Mouse (Mus musculus) kidney, embryonic 16.5 days (tissue): ENCODE data around the gene Naa25. TPM values are rescaled to one million over a fixed set of nuclear protein-coding genes. Genes with fewer than 3 reads are reported as not detected.

Experiments used
- ATAC-seq: fragments of 200-750 bp; cut with Nextera tagmentation; 2 replicates; pipeline ENCODE4 v1.8.0; 2017; ENCODE audit warnings: moderate TSS enrichment; ENCODE audit not compliant: low FRiP score, low TSS enrichment
- H3K27ac ChIP-seq: fragments of 300-500 bp; sonication (generic); 2 replicates; pipeline ENCODE4 v1.5.1; 2014; ENCODE audit warnings: low read length
- H3K27me3 ChIP-seq: fragments of 300-500 bp; sonication (generic); 2 replicates; pipeline ENCODE4 v1.6.1; 2014; ENCODE audit warnings: low read length, control low read depth, mixed read lengths; ENCODE audit not compliant: insufficient read depth
- H3K36me3 ChIP-seq: fragments of 300-500 bp; sonication (generic); 2 replicates; pipeline ENCODE4 v1.6.1; 2014; ENCODE audit warnings: low read length, control low read depth, mixed read lengths; ENCODE audit not compliant: insufficient read depth
- H3K4me1 ChIP-seq: fragments of 300-500 bp; sonication (generic); 2 replicates; pipeline ENCODE4 v1.6.1; 2014; ENCODE audit warnings: low read length, control low read depth, mixed read lengths; ENCODE audit not compliant: insufficient read depth
- H3K4me2 ChIP-seq: fragments of 300-500 bp; sonication (generic); replicated peaks from 2 replicates; pipeline ENCODE4 v1.6.1; 2014; ENCODE audit warnings: low read depth, low read length
- H3K4me3 ChIP-seq: fragments of 300-500 bp; sonication (generic); 2 replicates; pipeline ENCODE4 v1.5.1; 2014; ENCODE audit warnings: mild to moderate bottlenecking, low read length
- H3K9ac ChIP-seq: fragments of 300-500 bp; sonication (generic); replicated peaks from 2 replicates; pipeline ENCODE4 v1.6.1; 2014; ENCODE audit warnings: low read length
- H3K9me3 ChIP-seq: fragments of 300-500 bp; sonication (generic); 2 replicates; pipeline ENCODE4 v1.6.1; 2016; ENCODE audit warnings: low read length, control low read depth
- WGBS: fragments of 180-500 bp; shearing (Covaris S2); extraction: QIAGEN DNeasy Blood & Tissue Kit; methylation state at CpG from one replicate; pipeline ENCODE4 v1.1.7; 2014; 5-methylcytosine and 5-hydroxymethylcytosine counted together
- polyA plus RNA-seq: library from polyadenylated mRNA; unstranded; fragments of >200 nt; fragmentation: Nextera tagmentation; extraction: Ambion mirVana; gene quantifications from 2 replicates; pipeline ENCODE4 v1.2.1, GENCODE M21; 2015

Gene Naa25
- polyA plus RNA-seq, 1 experiment from 2014 or later, result 47.5 TPM

DNA sequence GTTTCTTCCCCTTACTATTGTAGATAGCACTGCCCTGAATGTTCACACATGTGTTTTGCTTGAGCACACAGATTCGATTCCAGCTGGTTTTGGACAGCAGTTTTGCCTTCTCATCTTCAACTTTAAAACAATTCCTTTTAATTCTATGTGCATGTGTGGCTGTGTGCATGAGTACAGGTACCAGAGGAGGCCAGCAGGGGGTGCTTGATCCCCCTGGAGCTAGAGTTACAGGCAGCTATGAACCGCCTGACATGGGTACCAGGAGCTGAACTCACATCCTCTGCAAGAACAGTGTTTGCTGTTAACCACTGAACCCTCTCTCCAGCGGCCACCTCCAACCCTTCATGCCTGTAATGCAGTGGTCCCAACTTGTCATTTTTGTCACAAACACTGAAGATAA is 50.7 kb downstream of the Naa25 start:
- Histone ChIP-seq H3K27me3 (no peaks in the 10 kb centered on the region), H3K4me1 (peaks cover 16% of the 10 kb centered on the region), H3K9me3 (no peaks in the 10 kb centered on the region), H3K27ac (no peak overlapping the region), H3K9ac (no peak overlapping the region), H3K36me3 (peaks cover 61% of the 10 kb centered on the region), H3K4me3 (no peak overlapping the region), H3K4me2 (no peak overlapping the region)
- ATAC-seq, result no peak
- 97% methylated on average over 3 of the region's 3 CpGs for WGBS

DNA sequence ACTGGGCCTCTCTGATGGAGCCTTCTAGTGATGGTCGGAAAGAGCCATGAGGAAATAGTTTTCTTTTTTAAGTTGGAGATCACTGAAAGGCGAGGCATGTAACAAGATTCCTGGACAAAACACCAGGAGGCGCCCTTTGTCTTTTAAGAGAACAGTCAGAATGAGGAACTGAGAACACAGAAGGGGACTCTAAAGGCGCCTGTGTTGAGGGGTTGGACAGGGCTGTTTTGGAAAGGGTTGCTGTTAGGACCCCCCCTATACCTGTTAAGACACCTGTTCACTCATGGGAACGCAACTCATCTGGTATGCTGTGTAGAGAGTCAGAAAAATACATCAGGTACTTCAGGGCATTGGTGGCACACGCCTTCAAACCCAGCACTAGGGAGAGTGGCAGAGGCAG is 52.2 kb downstream of the Naa25 start:
- Histone ChIP-seq H3K9ac (no peak overlapping the region), H3K27me3 (no peaks in the 10 kb centered on the region), H3K9me3 (no peaks in the 10 kb centered on the region), H3K4me1 (peaks cover 30% of the 10 kb centered on the region), H3K4me3 (no peak overlapping the region), H3K27ac (no peak overlapping the region), H3K36me3 (peaks cover 46% of the 10 kb centered on the region), H3K4me2 (no peak overlapping the region)
- 71% methylated on average over 6 of the region's 6 CpGs for WGBS
- no peak for ATAC-seq

DNA sequence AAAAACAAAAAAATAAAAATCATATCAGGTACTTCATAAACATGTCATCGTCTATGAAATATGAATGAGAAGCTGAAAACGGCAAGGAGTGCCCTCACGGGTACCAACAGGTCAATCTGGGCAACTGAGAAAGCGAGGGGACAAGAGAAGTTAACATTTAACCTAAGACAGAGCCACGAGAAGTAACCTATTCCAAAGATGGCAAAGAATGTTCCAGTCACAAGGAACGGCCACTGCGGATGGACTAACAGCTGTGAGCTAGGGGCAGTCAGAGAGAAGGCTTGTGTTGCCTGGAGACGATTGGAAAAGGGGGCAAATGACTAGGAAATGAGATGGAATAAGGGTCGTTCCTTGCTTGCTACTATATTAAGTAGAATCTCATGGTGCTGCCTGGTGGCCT is 52.7 kb downstream of the Naa25 start:
- Histone ChIP-seq H3K4me1 (peaks cover 30% of the 10 kb centered on the region), H3K27me3 (no peaks in the 10 kb centered on the region), H3K9ac (no peak overlapping the region), H3K4me2 (no peak overlapping the region), H3K27ac (no peak overlapping the region), H3K4me3 (no peak overlapping the region), H3K9me3 (no peaks in the 10 kb centered on the region), H3K36me3 (peaks cover 41% of the 10 kb centered on the region)
- ATAC-seq, result no peak
- 69% methylated on average over 9 of the region's 9 CpGs for WGBS

DNA sequence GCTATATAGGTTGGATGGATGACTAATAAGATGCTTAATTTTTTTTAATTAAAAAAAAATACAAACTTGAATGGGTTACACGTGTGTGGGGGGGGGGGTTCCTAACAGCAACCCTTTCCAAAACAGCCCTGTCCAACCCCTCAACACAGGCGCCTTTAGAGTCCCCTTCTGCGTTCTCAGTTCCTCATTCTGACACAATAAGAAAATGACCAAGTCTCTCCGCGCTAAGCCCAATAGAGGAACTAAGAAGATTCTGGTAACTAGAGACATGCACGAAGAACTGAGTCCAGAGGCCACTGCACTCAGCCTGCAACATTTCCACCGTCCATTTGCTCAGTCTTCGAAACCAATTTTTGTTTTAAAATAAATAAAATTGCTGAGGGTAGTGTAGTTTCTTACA is 53.5 kb downstream of the Naa25 start:
- no peak for ATAC-seq
- peak overlapping the region; percentile 96 for H3K9ac ChIP-seq
- no peaks in the 10 kb centered on the region for H3K27me3 ChIP-seq
- peak overlapping the region; percentile 85 for H3K4me3 ChIP-seq
- 18% methylated on average over 8 of the region's 8 CpGs for WGBS
- 0 out of 2 replicates have a peak overlapping the region, but pooled peaks have one; percentile 94 for H3K27ac ChIP-seq
- H3K9me3 ChIP-seq, result no peaks in the 10 kb centered on the region
- peaks cover 36% of the 10 kb centered on the region for H3K36me3 ChIP-seq
- H3K4me1 ChIP-seq, result peaks cover 30% of the 10 kb centered on the region
- H3K4me2 ChIP-seq, result peak overlapping the region; percentile 78

DNA sequence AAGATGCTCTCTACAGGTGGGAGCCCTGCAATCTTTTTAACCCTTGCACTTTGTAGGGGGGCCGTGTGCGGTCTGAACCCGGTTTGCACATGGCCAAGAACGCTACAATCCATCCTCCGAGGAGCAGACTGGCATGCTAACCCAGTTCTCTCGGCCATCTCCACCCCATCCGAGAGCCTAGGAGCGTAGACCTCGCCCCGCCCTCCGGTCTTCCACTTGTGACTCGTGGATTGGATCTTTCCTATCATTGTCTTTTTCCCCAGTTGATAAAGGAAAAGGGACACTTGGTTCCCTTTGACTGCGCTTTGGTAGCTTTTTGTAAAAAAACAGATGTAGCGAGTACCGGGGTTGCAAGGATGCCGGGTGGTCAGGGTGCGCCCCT is 53.9 kb downstream of the Naa25 start, which contains the start of gene Tmem116:
TSS of gene Tmem116 (plus strand) at position 250 of the 382 bp plus-strand sequence.
- ATAC-seq, result peak; percentile 33; the same call in 1 of the 2 replicates
- Histone ChIP-seq H3K9ac (peak within 1 kb of the TSS; percentile 96), H3K27ac (peak within 1 kb of the TSS; percentile 94), H3K36me3 (peaks cover 31% of the 10 kb centered on the region), H3K4me3 (peak within 1 kb of the TSS; percentile 85), H3K4me1 (peaks cover 30% of the 10 kb centered on the region), H3K27me3 (no peaks in the 10 kb centered on the region), H3K9me3 (no peaks in the 10 kb centered on the region), H3K4me2 (peak within 1 kb of the TSS; percentile 90)
- WGBS, result under 1% methylated on average over 17 of the region's 17 CpGs

DNA sequence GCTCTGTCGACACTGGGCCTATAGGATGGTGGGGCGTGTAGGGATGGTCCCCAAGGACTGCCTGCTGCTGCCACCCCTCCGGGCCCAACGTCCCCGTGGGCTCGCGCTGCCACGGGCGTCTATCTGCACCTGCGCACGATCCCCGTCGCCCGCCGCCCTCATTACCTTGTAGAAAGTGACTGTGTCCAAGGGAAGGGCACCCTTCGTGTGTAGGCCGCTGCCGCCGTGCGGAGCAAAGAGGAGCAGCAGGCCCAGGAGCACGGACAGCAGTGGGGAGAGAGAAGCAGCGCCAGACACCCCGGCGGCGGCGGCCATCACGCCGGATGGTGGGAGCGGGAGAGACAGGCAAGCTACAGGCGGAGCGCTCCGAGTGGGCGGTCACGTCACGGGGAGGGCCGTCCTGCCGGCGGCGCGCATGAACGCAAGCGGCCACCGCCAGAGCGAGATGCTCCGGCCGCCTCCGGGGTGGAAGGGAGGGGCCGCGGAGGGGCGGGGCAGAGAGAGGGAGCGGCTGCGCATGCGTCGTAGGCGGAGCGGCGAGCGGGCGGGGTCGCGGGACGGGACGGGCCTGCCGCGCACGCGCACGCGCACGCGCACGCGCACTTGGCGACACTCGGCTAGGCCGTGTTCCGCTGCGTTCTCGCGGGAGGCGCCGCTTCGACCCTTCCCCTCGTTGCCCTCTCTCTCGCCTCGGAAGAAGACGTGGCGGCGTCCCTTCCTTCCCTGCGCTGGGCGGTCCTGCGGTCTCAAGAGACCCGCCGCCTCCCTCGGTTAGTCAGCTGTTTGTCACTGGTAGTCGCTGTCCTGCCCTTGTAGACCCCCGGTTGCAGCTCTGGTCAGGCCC is 54.5 kb downstream of the Naa25 start, which contains the start of gene Erp29:
TSS of gene Erp29 (minus strand) at position 481 of the 844 bp plus-strand sequence.
- Histone ChIP-seq H3K27me3 (no peaks in the 10 kb centered on the region), H3K36me3 (peaks cover 25% of the 10 kb centered on the region), H3K9ac (peak within 1 kb of the TSS; percentile 96), H3K4me2 (peak within 1 kb of the TSS; percentile 90), H3K27ac (peak within 1 kb of the TSS; percentile 94), H3K4me1 (peaks cover 30% of the 10 kb centered on the region), H3K9me3 (no peaks in the 10 kb centered on the region), H3K4me3 (peak within 1 kb of the TSS; percentile 85)
- WGBS, result 0% methylated on average over 76 of the region's 97 CpGs
- peak; percentile 94 for ATAC-seq

DNA sequence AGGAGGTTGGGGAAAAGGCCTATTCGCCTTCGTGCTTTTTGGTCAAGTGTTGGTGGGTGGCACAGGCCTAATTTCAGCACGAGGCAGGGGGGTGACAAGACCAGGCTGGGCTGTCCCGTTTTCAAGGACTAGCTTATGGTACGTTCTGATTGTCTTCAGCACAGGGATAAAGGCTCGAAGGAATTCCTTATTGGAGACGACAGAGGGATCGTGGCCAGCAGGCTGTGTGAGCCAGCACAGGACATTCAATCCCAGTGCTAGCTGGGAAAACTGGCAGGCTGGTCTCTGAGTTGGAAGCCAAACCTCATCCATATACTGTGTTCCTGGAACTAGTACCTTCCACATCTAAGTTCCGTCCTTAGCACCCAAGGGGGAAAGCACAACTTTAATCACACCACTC is 55.2 kb downstream of the Naa25 start:
- no peak; the same call in 1 of the 2 replicates for ATAC-seq
- WGBS, result 4% methylated on average over 9 of the region's 9 CpGs
- no peaks in the 10 kb centered on the region for H3K9me3 ChIP-seq
- no peaks in the 10 kb centered on the region for H3K27me3 ChIP-seq
- peak overlapping the region; percentile 85 for H3K4me3 ChIP-seq
- H3K9ac ChIP-seq, result peak overlapping the region; percentile 96
- peak overlapping the region; percentile 90 for H3K4me2 ChIP-seq
- H3K36me3 ChIP-seq, result peaks cover 19% of the 10 kb centered on the region
- peak overlapping the region; percentile 93 for H3K27ac ChIP-seq
- peaks cover 30% of the 10 kb centered on the region for H3K4me1 ChIP-seq

DNA sequence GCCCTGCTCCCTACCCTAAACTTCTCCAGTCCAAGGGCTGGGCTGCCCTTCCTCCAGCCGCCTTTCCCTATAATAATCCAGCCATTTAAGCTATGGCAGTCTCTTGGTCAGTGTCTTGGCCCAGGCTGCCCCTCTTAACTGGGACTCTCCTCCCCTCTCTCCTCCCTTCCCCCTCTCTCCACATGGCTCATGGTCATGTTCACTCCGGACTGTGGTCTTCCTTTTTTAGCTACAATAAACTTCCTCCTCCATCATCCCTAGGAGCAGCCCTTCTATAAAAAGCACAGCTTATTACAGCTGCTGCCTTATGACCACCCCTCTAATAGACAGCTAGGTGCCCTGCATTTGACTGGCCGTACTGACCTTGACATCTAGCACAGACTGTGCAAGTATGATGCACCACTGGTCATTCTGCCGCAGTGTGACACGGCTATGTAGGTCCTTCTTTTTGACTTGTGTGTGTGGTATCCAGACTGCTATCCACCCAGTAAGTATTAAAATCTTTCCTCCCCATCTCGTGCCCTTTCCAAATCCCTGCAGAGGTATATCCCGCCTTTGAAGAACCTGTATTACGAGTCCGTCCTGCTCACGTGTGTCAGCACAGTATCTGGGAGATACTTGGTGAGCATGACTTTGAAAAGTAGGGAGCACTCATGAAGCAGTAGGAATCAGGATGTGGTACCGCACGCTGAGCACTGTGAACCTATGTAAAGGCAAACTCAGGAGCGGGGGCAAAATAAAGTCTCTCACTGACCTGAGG is 56.2 kb downstream of the Naa25 start:
- no peak overlapping the region; the same call in 1 of the 2 replicates for H3K9ac ChIP-seq

DNA sequence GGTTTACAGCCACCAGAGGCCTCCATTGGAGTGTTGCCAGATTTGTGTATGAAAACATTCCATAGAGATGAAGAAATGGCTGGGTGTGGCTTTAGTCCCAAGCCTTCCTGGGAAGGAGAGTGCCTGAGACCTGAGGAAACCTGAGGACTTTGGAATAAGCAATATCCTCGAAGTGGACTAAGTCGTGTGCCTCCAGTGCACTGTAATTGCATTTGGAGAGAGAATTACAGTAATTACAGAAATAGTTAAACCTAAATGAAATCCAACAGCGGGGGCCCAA is 56.7 kb downstream of the Naa25 start:
- peak overlapping the region; percentile 28; the same call in 1 of the 2 replicates for H3K27ac ChIP-seq
- H3K4me2 ChIP-seq, result no peak overlapping the region
- H3K4me3 ChIP-seq, result no peak overlapping the region
- 83% methylated on average over 3 of the region's 3 CpGs for WGBS
- peaks cover 3% of the 10 kb centered on the region for H3K36me3 ChIP-seq
- H3K9me3 ChIP-seq, result no peaks in the 10 kb centered on the region
- H3K4me1 ChIP-seq, result peaks cover 30% of the 10 kb centered on the region
- ATAC-seq, result no peak
- H3K9ac ChIP-seq, result no peak overlapping the region; the same call in 1 of the 2 replicates
- no peaks in the 10 kb centered on the region for H3K27me3 ChIP-seq

More for the DNA sequence above, 56.2 kb downstream of the Naa25 start:
- Histone ChIP-seq H3K4me2 (peak overlapping the region; percentile 90), H3K4me3 (no peak overlapping the region), H3K27ac (peak overlapping the region; percentile 39), H3K4me1 (peaks cover 30% of the 10 kb centered on the region), H3K36me3 (peaks cover 9% of the 10 kb centered on the region), H3K9me3 (no peaks in the 10 kb centered on the region), H3K27me3 (no peaks in the 10 kb centered on the region)
- no peak for ATAC-seq
- 82% methylated on average over 13 of the region's 13 CpGs for WGBS
